Mouse (Mus musculus) adrenal gland, postnatal 36 days (tissue): ENCODE results near the gene Synj2. TPM values are rescaled to one million over a fixed set of nuclear protein-coding genes. Genes with fewer than 3 reads are reported as not detected.

Experiments used
- DNase-seq, 2 experiments: peaks; one replicate each; pipeline ENCODE4 v3.0.0; 2021; ENCODE audit warnings: mixed read lengths in 1 of 2
- long read RNA-seq, 2 experiments: library from polyadenylated mRNA; stranded (forward); transcript quantifications; one replicate each; pipeline ENCODE4 v2.0.0; 2021; ENCODE audit warnings: borderline sequencing depth in 2 of 2
- total RNA-seq, 2 experiments: library from RNA; stranded (reverse); gene quantifications; 2 replicates each; pipeline ENCODE4 v1.2.3; 2021

The Synj2 gene
- 10 to 100 TPM; 10.2 to 20.7 TPM for total RNA-seq
- long read RNA-seq, experiment 1, partial matches to known transcripts: 2 of 3 reads
- long read RNA-seq, experiment 1, other reads (novel, unspliced or antisense): 1 of 3 reads
- long read RNA-seq, experiment 2, full-length matches to known transcripts: 1 of 1 reads
- long read RNA-seq, experiment 2, partial matches to known transcripts: 0 of 1 reads
- long read RNA-seq, experiment 2, other reads (novel, unspliced or antisense): 0 of 1 reads

DNA sequence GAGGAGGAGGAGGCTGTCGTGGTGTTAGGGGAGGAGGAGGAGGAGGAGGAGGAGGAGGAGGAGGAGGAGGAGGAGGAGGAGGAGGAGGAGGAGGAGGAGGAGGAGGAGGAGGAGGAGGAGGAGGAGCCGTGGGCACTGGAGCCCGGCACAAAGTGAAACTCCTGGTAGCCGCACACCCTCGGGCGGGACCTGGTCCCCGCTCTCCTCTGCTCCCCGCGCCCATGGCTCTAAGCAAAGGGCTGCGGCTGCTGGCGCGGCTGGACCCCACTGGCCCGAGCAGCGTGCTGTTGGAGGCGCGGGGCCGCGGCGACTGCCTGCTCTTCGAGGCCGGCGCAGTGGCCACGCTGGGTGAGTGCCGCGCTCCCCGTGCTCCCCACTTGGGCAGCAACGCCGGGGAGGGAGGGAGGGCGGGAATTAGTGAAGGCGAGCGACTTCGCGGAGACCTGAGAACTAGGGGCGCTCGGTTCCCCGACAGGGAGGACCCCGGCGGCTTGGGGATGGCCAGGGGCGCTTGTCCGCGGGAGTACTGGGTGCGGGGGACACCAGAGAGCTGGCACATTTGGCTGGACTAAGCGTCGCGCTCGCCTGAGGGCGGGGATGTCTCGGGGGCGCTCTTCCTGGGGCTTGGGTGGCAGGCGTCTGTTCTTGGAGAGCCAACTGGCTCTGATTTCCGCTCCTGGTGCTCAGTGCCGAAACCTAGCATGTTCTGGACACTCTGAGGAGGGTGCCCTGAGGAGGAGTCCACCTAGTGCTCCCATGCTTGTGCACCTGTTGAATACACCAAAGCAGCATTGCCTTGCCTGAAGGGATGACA is at the start of gene Synj2:
Gene Synj2, plus strand, starts transcription at position 51 of the 814 bp plus-strand sequence.
- DNase-seq: peak; percentile 73 to 79

GRCm38 (mm10) chr17:5891933-5892683 is 49.0 kb upstream of the Synj2 start:
- DNase-seq: no peak

GRCm38 (mm10) chr17:5893092-5893491 is 48.0 kb upstream of the Synj2 start:
- peak in 1 of 2 experiments; percentile 50 for DNase-seq

DNA sequence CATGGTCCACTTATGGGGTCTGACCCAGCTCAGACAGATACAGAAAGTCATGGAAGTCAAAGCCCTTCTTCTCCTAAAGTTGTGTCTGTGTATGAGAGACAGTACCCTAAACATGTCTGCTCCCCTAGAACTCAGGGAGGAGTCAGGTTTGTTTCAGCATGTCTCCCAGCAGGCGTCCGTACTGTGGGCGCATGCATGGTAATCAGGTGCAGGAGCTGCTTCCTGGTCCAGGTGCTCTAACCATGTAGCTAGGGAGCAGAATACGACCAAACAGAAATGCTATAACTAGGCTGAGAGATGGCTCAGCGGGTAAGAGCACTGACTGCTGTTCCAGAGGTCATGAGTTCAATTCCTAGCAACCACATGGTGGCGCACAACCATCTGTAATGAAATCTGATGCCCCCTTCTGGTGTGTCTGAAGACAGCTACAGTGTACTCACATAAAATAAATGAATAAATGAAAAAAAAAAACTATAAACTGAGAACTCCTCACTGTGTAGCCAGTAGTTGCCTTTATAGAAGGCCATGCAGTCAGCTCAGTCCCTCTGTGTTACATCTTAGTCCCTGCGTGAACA is 47.4 kb upstream of the Synj2 start:
- no peak for DNase-seq

- no peak for DNase-seq
These were observed 45.0 kb upstream of the Synj2 start for GRCm38 (mm10) chr17:5896066-5896465.

DNA sequence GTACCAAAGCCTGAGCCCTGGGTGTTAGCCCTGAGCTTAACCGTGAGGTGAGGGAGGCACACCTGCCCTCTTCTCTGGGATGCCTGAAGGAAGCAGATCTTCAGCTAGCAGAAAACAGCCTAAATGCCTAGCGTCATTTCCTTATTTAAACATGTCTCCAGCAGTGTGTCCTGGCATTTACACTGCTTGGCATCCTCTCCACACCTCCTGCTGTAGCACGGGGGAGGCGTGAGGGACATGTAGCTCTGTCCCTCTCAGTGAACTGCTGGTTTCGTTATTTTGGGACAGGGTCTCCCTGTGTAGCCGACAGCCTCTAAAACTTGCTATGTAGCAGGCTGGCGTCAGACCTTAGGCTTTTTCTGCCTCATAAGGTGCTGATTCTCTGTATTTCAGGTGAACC is 44.5 kb upstream of the Synj2 start:
- DNase-seq: no peak

- DNase-seq: no peak
These were observed 43.5 kb upstream of the Synj2 start for GRCm38 (mm10) chr17:5897326-5898200.

- DNase-seq: peak in 1 of 2 experiments; percentile 34
These were observed 41.8 kb upstream of the Synj2 start for GRCm38 (mm10) chr17:5899251-5899650.

DNA sequence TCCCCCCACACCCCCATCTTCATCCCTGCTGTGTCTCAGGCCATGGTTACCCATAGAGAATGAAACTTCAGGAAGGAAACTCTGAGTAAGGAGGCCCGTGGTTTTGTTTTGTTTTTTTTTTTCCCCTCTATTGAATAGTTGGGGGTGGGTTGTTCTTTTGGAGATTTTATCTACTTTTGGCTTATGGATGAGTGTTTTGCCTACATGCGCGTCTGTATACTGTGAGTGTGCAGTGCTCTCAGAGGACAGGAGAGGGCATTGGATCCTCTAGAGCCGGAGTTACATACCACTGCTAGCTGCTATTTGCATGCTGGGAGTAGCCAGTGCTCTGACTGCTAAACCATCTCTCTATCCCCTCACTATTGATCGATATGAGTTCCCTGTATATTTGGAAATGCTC is 39.7 kb upstream of the Synj2 start:
- DNase-seq: no peak

- DNase-seq: no peak
These were observed 37.3 kb upstream of the Synj2 start for GRCm38 (mm10) chr17:5903630-5904301.

- DNase-seq: peak in 1 of 2 experiments; percentile 70
These were observed 31.4 kb upstream of the Synj2 start for GRCm38 (mm10) chr17:5909681-5910080.

- peak in 1 of 2 experiments; percentile 24 for DNase-seq
These were observed 29.5 kb upstream of the Synj2 start for GRCm38 (mm10) chr17:5911591-5911990.

GRCm38 (mm10) chr17:5912797-5913196 is 28.3 kb upstream of the Synj2 start:
- DNase-seq: no peak

DNA sequence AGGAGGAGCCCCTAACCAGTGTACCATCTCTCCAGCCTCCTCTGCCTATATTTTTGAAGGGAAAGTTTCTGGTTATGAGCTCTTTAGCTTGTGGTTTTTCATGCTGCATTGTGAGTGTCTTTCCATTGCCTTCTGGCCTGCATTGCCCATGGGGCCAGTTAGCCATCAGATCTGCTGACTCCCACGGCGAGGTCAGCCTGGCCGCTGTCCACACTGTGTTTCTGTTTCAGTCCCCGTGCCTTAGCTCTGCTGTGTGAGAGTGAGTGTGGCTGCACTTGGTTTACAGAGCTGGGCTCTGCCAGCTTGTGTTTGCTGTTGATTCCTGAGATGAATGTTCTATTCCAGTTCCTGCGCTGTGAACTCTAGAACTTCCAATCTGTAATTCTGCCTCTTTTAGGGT is 26.9 kb upstream of the Synj2 start:
- peak; percentile 30 to 48 for DNase-seq

- no peak for DNase-seq
These were observed 19.1 kb upstream of the Synj2 start for GRCm38 (mm10) chr17:5921954-5922353.

DNA sequence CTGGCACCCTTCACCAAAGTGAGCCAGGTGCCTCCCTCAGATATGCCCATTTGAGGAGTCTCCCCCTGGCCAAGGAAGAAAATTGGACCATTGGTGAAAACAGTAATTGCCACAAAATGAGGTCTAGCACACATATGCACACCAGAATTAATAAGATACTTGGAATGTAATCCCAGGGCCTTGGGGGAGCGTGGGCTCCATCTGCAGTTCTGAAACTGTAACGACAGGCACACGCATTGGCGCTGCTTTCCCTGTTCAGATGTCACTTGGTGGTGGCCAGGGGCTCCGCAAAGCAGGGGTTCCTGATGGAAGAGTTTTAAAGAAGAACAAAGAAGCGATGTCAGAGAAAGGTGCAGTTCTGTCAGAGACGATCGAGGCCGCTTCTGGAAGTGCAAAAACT is 17.8 kb upstream of the Synj2 start:
- peak in 1 of 2 experiments; percentile 27 for DNase-seq

DNA sequence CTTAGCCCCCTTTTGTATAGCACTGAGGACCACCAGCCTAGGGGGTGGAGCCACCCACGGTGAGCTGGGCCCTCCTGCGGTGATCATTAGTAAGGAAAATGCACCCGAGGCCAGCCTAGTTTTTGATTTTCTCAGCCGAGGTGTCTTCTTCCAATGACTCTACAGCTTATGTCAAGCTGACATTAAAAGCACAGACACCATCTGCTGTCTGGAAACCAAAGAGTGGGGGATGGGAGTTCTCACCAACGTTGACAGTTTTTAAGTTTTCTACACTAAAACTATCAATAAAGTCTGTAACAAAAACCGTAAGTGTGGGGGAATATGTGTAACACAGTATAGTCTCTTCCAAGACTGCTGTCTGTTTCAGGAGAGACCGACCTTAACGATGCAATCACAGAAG is 16.8 kb upstream of the Synj2 start:
- DNase-seq: no peak

DNA sequence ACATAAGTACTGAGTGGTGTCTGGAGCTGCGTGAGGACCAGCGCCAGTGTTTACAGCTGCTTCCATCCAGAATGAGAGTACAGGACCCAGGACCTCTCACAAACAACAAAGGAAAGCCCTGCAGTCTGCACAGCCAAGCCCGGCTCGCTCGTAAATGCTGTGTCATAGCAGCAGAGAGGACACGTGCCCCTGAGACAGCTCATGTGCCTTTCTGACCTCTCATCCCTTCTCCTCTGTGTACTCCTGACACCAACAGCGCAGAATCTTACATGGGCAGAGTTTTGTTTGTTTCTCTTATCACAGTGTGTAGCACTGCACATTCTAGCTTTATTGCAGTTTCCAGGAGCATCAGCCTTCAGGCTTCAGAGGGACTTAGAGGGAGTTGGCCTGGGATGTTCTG is 14.4 kb upstream of the Synj2 start:
- no peak for DNase-seq

- DNase-seq: no peak
These were observed 12.0 kb upstream of the Synj2 start for GRCm38 (mm10) chr17:5929031-5929430.

DNA sequence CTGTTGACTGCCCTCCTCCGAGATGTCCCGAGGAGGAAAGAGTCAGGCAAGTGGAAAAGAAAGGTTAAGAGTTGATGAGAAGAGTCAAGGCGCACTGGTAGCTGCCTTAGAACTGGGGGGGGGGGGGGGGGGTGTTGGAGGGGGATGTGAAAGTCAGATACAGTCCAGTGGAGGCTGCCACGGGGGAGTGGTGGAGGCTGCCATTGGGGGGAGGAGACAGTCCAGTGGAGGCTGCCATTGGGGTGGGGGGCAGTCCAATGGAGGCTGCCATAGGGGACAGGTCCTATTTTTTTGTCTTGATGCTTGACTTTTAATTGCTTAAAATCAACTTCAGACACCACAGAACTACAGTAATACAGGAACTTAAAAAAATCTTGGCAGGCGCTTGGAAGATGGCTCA is 8.9 kb upstream of the Synj2 start:
- no peak for DNase-seq
